Mouse (Mus musculus) limb, embryonic 14.5 days (tissue): ENCODE measurements around the gene Pten. TPM values are rescaled to one million over a fixed set of nuclear protein-coding genes. Genes with fewer than 3 reads are reported as not detected.
"Not testable (repeated sequence)": the region's sequence is repeated elsewhere in the genome, so short reads cannot be mapped to it uniquely, and the experiment has no call there.

Experiments used
- ATAC-seq: fragments of 200-750 bp; cut with Nextera tagmentation; 2 replicates; pipeline ENCODE4 v1.8.0; 2017; ENCODE audit warnings: low read depth, moderate number of reproducible peaks, moderate TSS enrichment; ENCODE audit not compliant: low FRiP score
- DNase-seq: peaks from one replicate; pipeline ENCODE4 v3.0.0-alpha.2; 2015; ENCODE audit warnings: low spot score
- H3K27ac ChIP-seq: fragments of 300-500 bp; sonication (generic); replicated peaks from 2 replicates; pipeline ENCODE4 v1.5.1; 2014; ENCODE audit warnings: low read depth, mild to moderate bottlenecking, low read length, moderate library complexity, mixed read lengths
- H3K27me3 ChIP-seq: fragments of 300-500 bp; sonication (generic); 2 replicates; pipeline ENCODE4 v1.6.1; 2014; ENCODE audit warnings: low read length, mixed read lengths; ENCODE audit not compliant: control insufficient read depth, insufficient read depth
- H3K36me3 ChIP-seq: fragments of 300-500 bp; sonication (generic); 2 replicates; pipeline ENCODE4 v1.6.1; 2014; ENCODE audit warnings: mild to moderate bottlenecking, low read length, moderate library complexity, mixed read lengths; ENCODE audit not compliant: control insufficient read depth, insufficient read depth
- H3K4me1 ChIP-seq: fragments of 300-500 bp; sonication (generic); 2 replicates; pipeline ENCODE4 v1.6.1; 2014; ENCODE audit warnings: antibody characterized with exemption, low read length, mixed read lengths; ENCODE audit not compliant: control insufficient read depth, insufficient read depth
- H3K4me2 ChIP-seq: fragments of 300-500 bp; sonication (generic); replicated peaks from 2 replicates; pipeline ENCODE4 v1.6.1; 2014; ENCODE audit warnings: low read depth, mild to moderate bottlenecking, low read length, moderate library complexity; ENCODE audit not compliant: severe bottlenecking
- H3K4me3 ChIP-seq: fragments of 300-500 bp; sonication (generic); replicated peaks from 2 replicates; pipeline ENCODE4 v1.5.1; 2014; ENCODE audit warnings: low read length
- H3K9ac ChIP-seq: fragments of 300-500 bp; sonication (generic); 2 replicates; pipeline ENCODE4 v1.6.1; 2014; ENCODE audit warnings: mild to moderate bottlenecking, low read depth, low read length, moderate library complexity; ENCODE audit not compliant: severe bottlenecking
- H3K9me3 ChIP-seq: fragments of 300-500 bp; sonication (generic); 2 replicates; pipeline ENCODE4 v1.6.1; 2016; ENCODE audit warnings: low read length; ENCODE audit not compliant: control insufficient read depth
- POLR2A ChIP-seq: fragments of 200-500 bp; IDR thresholded peaks from 2 replicates; pipeline ENCODE4 v1.8.0; 2012; ENCODE audit warnings: inconsistent platforms, mild to moderate bottlenecking, moderate library complexity, borderline replicate concordance; ENCODE audit not compliant: insufficient read depth, insufficient read length; ENCODE audit errors: extremely low read depth
- WGBS: fragments of 180-500 bp; shearing (Covaris S2); extraction: QIAGEN DNeasy Blood & Tissue Kit; methylation state at CpG from one replicate; pipeline ENCODE4 v1.1.7; 2014; 5-methylcytosine and 5-hydroxymethylcytosine counted together
- polyA plus RNA-seq, 2 experiments: library from polyadenylated mRNA; depleted of rRNA in 1 of 2; stranded (reverse) in 1 of 2; unstranded in 1 of 2; fragments of >200 nt; fragmentation: Nextera tagmentation in 1 of 2; extraction: Ambion mirVana in 1 of 2; gene quantifications; 2 replicates each; pipeline versions ENCODE4 v1.2.1 to v1.2.3; 2012 to 2014

Pten gene
- polyA plus RNA-seq, 2 experiments = 12.2 to 17.3 TPM

DNA sequence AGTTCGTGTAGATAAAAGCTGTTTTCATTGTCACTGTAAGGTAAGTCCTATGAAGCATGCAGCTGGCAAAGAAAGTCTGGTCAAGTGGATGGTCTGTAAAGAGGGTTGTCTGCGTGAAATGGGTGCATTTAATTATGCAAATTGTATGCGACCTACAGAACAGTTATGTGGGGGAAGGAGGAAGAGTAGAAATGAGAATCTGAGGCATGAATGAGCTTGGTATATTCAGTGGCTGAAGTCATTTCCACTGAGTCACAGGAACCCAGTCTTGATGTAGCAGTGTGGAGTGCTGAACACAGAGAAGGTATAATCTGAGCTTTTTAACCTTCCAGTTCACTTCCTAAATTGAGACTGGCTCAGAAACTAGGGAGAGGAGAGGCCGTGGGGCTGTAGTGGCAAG lies 61.5 kb downstream of the Pten start:
- Histone ChIP-seq H3K27ac (no peak overlapping the region), H3K4me2 (no peak overlapping the region), H3K9ac (no peak overlapping the region), H3K27me3 (no peaks in the 10 kb centered on the region), H3K36me3 (peaks cover 39% of the 10 kb centered on the region), H3K9me3 (no peaks in the 10 kb centered on the region), H3K4me3 (no peak overlapping the region), H3K4me1 (no peaks in the 10 kb centered on the region)
- 85% methylated on average over 4 of the region's 4 CpGs for WGBS
- TF ChIP-seq POLR2A = no peak
- ATAC-seq (no peak), DNase-seq (no peak)

DNA sequence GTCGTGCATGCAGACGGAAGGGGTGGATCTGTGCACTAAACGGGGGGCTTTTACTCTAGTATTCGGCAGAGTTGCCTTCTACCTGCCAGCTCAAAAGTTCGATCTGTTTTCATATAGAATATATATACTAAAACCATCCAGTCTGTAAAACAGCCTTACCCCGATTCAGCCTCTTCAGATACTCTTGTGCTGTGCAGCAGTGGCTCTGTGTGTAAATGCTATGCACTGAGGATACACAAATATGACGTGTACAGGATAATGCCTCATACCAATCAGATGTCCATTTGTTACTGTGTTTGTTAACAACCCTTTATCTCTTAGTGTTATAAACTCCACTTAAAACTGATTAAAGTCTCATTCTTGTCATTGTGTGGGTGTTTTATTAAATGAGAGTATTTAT lies 65.7 kb downstream of the Pten start:
- not testable (repeated sequence) for ATAC-seq, H3K9me3 ChIP-seq, H3K4me3 ChIP-seq, H3K27ac ChIP-seq, H3K27me3 ChIP-seq, DNase-seq, H3K4me2 ChIP-seq, H3K4me1 ChIP-seq, H3K9ac ChIP-seq
- peaks cover 22% of the 10 kb centered on the region for H3K36me3 ChIP-seq
- no CpG with 5 or more reads among the region's 7 CpGs for WGBS

DNA sequence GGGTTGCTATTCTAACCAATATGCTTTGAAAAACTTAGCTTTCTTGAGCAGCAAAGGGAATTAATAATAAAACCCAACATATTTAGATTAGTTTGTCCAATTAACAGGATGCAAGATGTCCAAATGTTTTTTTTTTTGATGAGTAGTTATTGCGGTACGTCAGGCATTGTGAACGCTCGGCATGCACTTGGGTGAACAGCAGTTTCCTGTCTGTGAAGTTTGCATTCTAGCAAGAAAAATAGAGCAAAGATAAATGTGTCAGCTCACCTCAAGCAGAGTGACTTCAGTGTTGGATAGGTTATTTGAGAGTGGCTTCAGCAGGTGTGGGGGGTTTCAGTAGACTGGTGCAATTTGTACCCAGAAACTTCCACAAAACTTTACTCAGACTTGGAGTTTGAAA lies 69.3 kb downstream of the Pten start:
- 89% methylated on average over 4 of the region's 4 CpGs for WGBS
- Histone ChIP-seq H3K9me3 (no peaks in the 10 kb centered on the region), H3K27me3 (no peaks in the 10 kb centered on the region), H3K27ac (no peak overlapping the region), H3K36me3 (no peaks in the 10 kb centered on the region), H3K4me2 (no peak overlapping the region), H3K4me1 (no peaks in the 10 kb centered on the region), H3K4me3 (no peak overlapping the region), H3K9ac (no peak overlapping the region)
- TF ChIP-seq POLR2A = no peak
- ATAC-seq (no peak), DNase-seq (no peak)

DNA sequence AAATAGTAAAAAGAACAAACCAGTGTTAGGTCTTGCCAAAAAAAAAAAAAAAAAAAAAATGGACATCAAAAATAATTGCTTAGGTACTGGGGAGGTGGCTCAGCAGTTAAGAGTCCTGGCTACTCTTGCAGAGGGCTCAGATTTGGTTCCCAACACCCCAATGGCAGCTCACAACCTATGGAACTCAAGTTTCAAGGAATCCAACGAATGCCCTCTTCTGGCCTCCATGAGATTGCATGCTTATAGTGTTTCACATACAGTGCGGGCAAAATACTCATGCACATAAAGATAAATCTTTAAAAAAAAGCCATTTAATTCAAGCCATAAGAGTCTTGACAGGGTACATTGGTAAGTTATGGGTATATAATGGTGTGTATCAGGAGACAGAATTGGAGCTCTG lies 72.6 kb downstream of the Pten start:
- H3K36me3 ChIP-seq = no peaks in the 10 kb centered on the region
- no peak for TF ChIP-seq POLR2A
- H3K9ac ChIP-seq = no peak overlapping the region
- H3K27me3 ChIP-seq = no peaks in the 10 kb centered on the region
- H3K27ac ChIP-seq = no peak overlapping the region
- H3K4me3 ChIP-seq = no peak overlapping the region
- 88% methylated on average over 2 of the region's 2 CpGs for WGBS
- ATAC-seq (no peak), DNase-seq (no peak)
- H3K4me2 ChIP-seq = no peak overlapping the region
- H3K9me3 ChIP-seq = no peaks in the 10 kb centered on the region
- H3K4me1 ChIP-seq = no peaks in the 10 kb centered on the region

DNA sequence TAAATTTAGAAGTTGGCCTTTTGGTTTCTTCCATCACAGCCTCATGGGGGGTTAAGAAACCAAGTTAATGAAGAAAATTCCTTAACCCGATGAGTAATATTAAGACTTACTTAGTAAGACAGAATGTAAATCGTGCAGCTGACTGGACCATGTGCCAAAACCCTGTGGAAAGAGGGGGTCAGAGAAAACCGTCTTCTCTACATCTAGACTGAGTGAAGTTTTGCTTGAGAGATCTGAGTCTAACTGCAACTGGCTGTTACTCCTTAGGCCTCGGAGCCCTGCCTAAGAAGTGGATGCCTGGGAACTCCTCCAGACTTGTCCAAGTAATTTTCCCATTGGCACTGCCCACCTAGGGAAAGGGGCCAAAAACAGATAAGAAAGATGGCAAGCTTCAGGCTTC lies 74.0 kb downstream of the Pten start:
- no peaks in the 10 kb centered on the region for H3K36me3 ChIP-seq
- no peak for ATAC-seq
- no peak overlapping the region for H3K4me2 ChIP-seq
- H3K4me1 ChIP-seq = no peaks in the 10 kb centered on the region
- TF ChIP-seq POLR2A = no peak
- no peaks in the 10 kb centered on the region for H3K9me3 ChIP-seq
- no peaks in the 10 kb centered on the region for H3K27me3 ChIP-seq
- DNase-seq = no peak
- 86% methylated on average over 4 of the region's 4 CpGs for WGBS
- H3K4me3 ChIP-seq = no peak overlapping the region
- H3K9ac ChIP-seq = no peak overlapping the region
- no peak overlapping the region for H3K27ac ChIP-seq

DNA sequence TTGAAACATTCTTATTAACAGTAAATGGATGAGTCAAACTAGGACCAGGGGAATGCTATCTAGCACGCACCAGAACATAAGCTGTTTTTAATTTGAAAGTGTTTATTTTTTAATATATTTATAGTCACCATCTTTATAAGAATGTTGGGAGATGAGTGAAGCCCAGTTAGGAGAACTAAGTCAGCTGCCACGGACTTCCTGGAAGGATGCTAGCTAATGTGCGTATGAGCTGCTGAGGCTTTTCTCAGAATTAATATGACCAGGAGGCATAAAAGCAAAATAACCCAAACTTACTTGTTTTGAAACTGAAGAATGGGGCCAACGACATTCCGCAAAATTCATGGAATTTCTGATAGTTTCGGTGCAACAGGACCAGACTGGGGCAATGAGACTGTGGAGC lies 83.2 kb downstream of the Pten start:
- ATAC-seq = no peak
- WGBS = 88% methylated on average over 6 of the region's 6 CpGs
- no peak for DNase-seq
- no peaks in the 10 kb centered on the region for H3K9me3 ChIP-seq
- no peak overlapping the region for H3K9ac ChIP-seq
- no peak for TF ChIP-seq POLR2A
- H3K36me3 ChIP-seq = no peaks in the 10 kb centered on the region
- no peak overlapping the region for H3K27ac ChIP-seq
- no peak overlapping the region for H3K4me3 ChIP-seq
- no peaks in the 10 kb centered on the region for H3K27me3 ChIP-seq
- H3K4me1 ChIP-seq = no peaks in the 10 kb centered on the region
- no peak overlapping the region for H3K4me2 ChIP-seq
